In the genomic region with DNA sequence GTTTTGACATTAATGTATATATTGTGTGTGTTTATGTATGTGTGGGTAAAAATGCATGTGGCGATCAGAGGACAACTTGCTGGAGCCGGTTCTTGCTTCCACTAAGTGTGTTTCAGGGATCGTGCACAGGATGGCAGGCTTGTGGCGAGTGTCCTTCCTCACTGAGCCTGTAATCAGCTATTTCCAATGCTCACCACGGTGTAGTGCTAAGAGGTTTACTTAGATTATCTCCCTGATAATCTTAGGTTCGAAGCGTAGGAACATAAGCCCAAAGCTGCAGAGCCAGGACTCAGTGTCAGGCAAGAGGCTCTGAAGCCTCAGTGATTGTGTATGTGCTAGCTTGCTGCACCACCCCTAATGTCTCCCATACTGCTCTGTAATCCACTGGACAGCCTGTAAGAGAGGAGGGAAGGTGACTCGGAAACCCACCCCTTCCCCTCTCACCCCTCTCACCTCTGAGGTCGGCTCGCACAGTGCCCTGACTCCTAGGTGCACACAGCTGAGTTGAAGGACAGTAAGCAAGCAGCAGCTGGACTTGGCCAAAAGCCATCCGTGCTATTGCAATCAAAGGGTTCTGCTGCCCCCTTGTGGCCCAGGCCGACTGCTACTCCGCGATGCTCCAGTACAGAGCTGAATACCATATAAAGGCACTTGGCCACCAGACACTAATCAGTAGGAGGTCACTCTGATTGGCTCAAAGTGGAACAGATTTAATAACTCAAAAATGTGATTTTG, we compare ENCODE assay signal across 8 mouse cellular contexts. TPM values are rescaled to one million over a fixed set of nuclear protein-coding genes. Genes with fewer than 3 reads are reported as not detected.
DNase-seq lines count a peak whose midpoint lies in the region; ATAC-seq and TF ChIP-seq lines count a peak whose summit lies in the region.

No protein-coding gene starts in this region.

- DNase-seq in CD4-positive helper T cell, adult 2 months (ENCODE audit: low read depth, low spot score) = peak; percentile 69
- peak; percentile 95 for DNase-seq in brain, embryonic 14.5 days (ENCODE audit: low read depth)
- DNase-seq in liver = peak; percentile 95
- DNase-seq in spleen, postnatal 36 days (ENCODE audit: low spot score in 2 of 2) = peak; percentile 77 to 82

- ATAC-seq in erythroid progenitor cell, adult 5-6 weeks (replicated peaks; ENCODE audit: low FRiP score, poor library complexity, severe bottlenecking) = peak; percentile 72
- peak; percentile 82 for ATAC-seq in heart, embryonic 12.5 days (ENCODE audit: insufficient number of reproducible peaks, low FRiP score)
- peak; percentile 91 for ATAC-seq in kidney, embryonic 16.5 days (ENCODE audit: low FRiP score, low TSS enrichment)
- peak; percentile 86 for ATAC-seq in monocyte, adult 5-6 weeks (replicated peaks; ENCODE audit: insufficient number of reproducible peaks, low FRiP score, low TSS enrichment, poor library complexity, severe bottlenecking)

- H3K9me3 ChIP-seq in heart, embryonic 12.5 days (replicated peaks) = no peaks in the 10 kb centered on the region
- H3K9me3 ChIP-seq in kidney, embryonic 16.5 days (ENCODE audit: low read length) = no peaks in the 10 kb centered on the region

- no peak overlapping the region for H3K4me3 ChIP-seq in heart, embryonic 12.5 days
- H3K4me3 ChIP-seq in kidney, embryonic 16.5 days (ENCODE audit: low read length) = no peak overlapping the region

- TF ChIP-seq POLR2A in brain, embryonic 14.5 days (IDR thresholded peaks at IDR 0.05; ENCODE audit: borderline replicate concordance, extremely low read depth, insufficient read depth, insufficient read length, poor library complexity, severe bottlenecking) = no peak

- H3K27ac ChIP-seq in heart, embryonic 12.5 days (ENCODE audit: poor library complexity, severe bottlenecking) = no peak overlapping the region
- H3K27ac ChIP-seq in kidney, embryonic 16.5 days (ENCODE audit: low read length) = no peak overlapping the region

- no peak overlapping the region for H3K4me2 ChIP-seq in heart, embryonic 12.5 days
- H3K4me2 ChIP-seq in kidney, embryonic 16.5 days (replicated peaks; ENCODE audit: low read depth, low read length) = no peak overlapping the region

- no peaks in the 10 kb centered on the region for H3K36me3 ChIP-seq in heart, embryonic 12.5 days
- no peaks in the 10 kb centered on the region for H3K36me3 ChIP-seq in kidney, embryonic 16.5 days (ENCODE audit: insufficient read depth, low read length)

- H3K9ac ChIP-seq in heart, embryonic 12.5 days = no peak overlapping the region
- no peak overlapping the region for H3K9ac ChIP-seq in kidney, embryonic 16.5 days (replicated peaks; ENCODE audit: low read length)

- 28% methylated on average over 14 of the region's 14 CpGs for WGBS in heart, embryonic 12.5 days
- 31% methylated on average over 14 of the region's 14 CpGs for WGBS in kidney, embryonic 16.5 days

- H3K27me3 ChIP-seq in heart, embryonic 12.5 days (replicated peaks) = no peaks in the 10 kb centered on the region
- no peaks in the 10 kb centered on the region for H3K27me3 ChIP-seq in kidney, embryonic 16.5 days (ENCODE audit: insufficient read depth, low read length)

- TF ChIP-seq CTCF in brain, embryonic 14.5 days (IDR thresholded peaks at IDR 0.05; ENCODE audit: borderline replicate concordance, extremely low read depth, insufficient read depth, insufficient read length) = peak; percentile 99

- H3K4me1 ChIP-seq in heart, embryonic 12.5 days (replicated peaks) = peaks cover 44% of the 10 kb centered on the region
- H3K4me1 ChIP-seq in kidney, embryonic 16.5 days (ENCODE audit: insufficient read depth, low read length) = peaks cover 6% of the 10 kb centered on the region; the same call in 1 of the 2 replicates

RNA-seq across cellular contexts. Expression of a gene that starts 51.3 kb away (rescaled TPM):
- 30.5 and 36.9 TPM in 2 replicates for polyA plus RNA-seq in brain, embryonic 14.5 days (2012; rRNA removed)
- total RNA-seq in erythroid progenitor cell, adult 5-6 weeks (2015; ENCODE audit: low replicate concordance) = 5.4 and 10.8 TPM in 2 replicates
- 7.3 and 9.5 TPM in 2 replicates for total RNA-seq in erythroid progenitor cell, adult 5-6 weeks (2017; ENCODE audit: low replicate concordance)
- polyA plus RNA-seq in heart, embryonic 12.5 days (2016; fragmentation: Nextera tagmentation; extraction: Ambion mirVana) = 7.4 and 8.8 TPM in 2 replicates
- polyA plus RNA-seq in kidney, embryonic 16.5 days (2015; fragmentation: Nextera tagmentation; extraction: Ambion mirVana) = 8.7 and 9.2 TPM in 2 replicates
- total RNA-seq in monocyte, adult 5-6 weeks (2017) = 2.3 to 4.7 TPM (median 3.3 TPM) in 3 replicates
